Mouse (Mus musculus): ENCODE results near the gene Gm10775. TPM values are rescaled to one million over a fixed set of nuclear protein-coding genes. Genes with fewer than 3 reads are reported as not detected.

Gene Gm10775
- polyA plus RNA-seq, 1 experiment from 2014 or later, result not detected

DNA sequence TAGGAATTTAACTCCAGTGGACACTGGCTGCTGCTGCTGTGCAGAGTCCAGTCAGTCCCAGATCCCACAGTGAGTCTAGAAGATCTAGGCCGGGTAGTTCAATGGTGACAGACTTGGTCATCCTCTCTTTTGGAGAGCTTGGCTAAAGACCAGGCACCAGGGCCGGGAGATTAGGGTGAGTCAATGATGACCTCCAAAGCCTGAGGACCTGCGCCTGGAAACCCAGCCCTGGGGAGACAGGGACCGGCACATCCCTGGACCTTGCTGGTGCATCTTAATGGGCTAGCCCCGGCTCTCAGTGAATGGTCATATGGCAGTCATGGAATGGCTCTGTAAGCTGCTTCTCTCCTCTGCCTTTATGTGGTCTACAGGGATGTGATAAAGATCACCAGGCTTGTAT lies 2.7 kb downstream of the Gm10775 start:
- peaks cover 15% of the 10 kb centered on the region for H3K9me3 ChIP-seq (replicated peaks)
- no peak overlapping the region for H3K4me2 ChIP-seq
- WGBS (ENCODE audit: insufficient replicate concordance), result 85% methylated on average over 5 of the region's 5 CpGs

DNA sequence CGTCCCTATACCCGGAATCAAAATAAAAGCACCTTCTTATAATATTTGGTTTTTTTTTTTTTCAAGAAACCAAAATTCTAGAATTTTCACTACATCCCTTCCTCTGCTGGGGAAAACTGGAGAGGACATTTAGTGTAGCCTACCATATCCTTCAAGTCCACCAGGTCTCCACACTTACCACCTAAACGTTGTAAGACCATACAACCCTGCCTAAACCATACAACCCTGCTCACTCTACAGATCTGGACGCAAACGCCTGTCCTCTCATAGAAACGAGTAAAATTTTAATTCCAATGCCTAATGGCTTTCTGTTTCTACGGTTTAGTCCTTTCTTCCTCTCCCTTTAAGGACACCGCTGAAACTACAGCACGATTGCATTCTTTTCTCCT lies 18.6 kb downstream of the Gm10775 start:
- peak overlapping the region; percentile 86 for H3K27ac ChIP-seq (replicated peaks)
- H3K36me3 ChIP-seq (replicated peaks), result 0 out of 2 replicates have a peak, but pooled peaks cover 2% of the 10 kb centered on the region
- H3K4me2 ChIP-seq, result peak overlapping the region; percentile 75
- peaks cover 24% of the 10 kb centered on the region for H3K4me1 ChIP-seq (replicated peaks)
- 0 out of 2 replicates have a peak, but pooled peaks have one; percentile 8 for ATAC-seq (ENCODE audit: insufficient read depth)
- peak overlapping the region; percentile 78 for H3K9ac ChIP-seq
- 6% methylated on average over 9 of the region's 9 CpGs for WGBS (ENCODE audit: insufficient replicate concordance)
- H3K27me3 ChIP-seq, result no peaks in the 10 kb centered on the region
- no peaks in the 10 kb centered on the region for H3K9me3 ChIP-seq (replicated peaks)
- peak overlapping the region; percentile 71 for H3K4me3 ChIP-seq (replicated peaks)

More for the DNA sequence above, 2.7 kb downstream of the Gm10775 start:
- ATAC-seq (ENCODE audit: insufficient read depth), result no peak
- Histone ChIP-seq H3K9ac (no peak overlapping the region), H3K4me3 (replicated peaks) (no peak overlapping the region), H3K4me1 (replicated peaks) (no peaks in the 10 kb centered on the region), H3K27ac (replicated peaks) (no peak overlapping the region), H3K36me3 (replicated peaks) (peaks cover 3% of the 10 kb centered on the region; the same call in 1 of the 2 replicates), H3K27me3 (peaks cover 17% of the 10 kb centered on the region)

DNA sequence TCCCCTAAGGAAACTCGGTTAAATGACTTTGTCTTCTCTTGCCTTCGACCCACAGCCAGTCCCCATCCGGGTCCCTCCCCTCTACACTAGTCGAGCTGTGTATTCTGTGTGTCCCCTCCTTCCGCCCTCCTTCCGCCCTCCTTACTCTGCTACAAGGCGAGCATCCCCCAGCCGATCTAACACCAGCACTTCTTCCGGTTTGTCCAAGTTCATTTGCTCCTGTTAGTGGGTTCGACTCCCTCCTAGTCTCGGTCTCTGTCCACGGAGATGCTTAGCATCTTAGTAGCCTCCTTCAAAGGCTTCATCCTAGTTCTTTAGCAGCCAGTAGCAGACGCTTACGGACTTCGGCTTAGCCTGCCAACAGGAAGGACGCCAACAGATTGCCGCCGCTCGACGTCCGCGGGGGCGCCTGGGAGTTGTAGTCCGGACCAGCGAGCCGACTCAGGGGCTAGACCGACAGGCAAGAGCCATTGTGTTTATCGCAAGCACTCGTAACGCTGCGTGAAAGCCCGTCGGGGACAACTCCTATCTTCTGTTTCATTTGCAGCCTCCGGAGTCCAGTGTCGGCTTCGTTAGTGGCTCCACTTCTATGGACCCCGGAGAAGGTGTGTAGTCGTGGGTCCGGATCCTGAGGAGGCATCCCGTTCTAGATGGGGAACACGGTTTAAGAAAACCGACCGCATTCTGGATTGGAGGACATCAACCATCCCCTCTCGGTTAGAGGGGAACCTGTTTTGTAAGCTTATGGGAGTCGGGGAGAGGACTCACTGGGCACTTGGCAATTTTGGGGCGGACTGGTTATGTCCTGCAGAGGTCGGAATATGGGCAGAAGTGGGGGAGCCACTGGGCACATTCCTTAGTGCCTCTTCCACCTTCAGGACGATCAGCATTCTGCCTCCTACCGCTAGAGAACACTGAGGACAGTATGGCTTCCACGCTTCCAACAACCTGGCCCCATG lies 19.3 kb downstream of the Gm10775 start, which contains the start of gene Zfp369:
Zfp369 (plus strand) TSS at position 432 of the 959 bp plus-strand sequence.
- under 1% methylated on average over 50 of the region's 50 CpGs for WGBS (ENCODE audit: insufficient replicate concordance)
- ATAC-seq (ENCODE audit: insufficient read depth), result peak; percentile 98

DNA sequence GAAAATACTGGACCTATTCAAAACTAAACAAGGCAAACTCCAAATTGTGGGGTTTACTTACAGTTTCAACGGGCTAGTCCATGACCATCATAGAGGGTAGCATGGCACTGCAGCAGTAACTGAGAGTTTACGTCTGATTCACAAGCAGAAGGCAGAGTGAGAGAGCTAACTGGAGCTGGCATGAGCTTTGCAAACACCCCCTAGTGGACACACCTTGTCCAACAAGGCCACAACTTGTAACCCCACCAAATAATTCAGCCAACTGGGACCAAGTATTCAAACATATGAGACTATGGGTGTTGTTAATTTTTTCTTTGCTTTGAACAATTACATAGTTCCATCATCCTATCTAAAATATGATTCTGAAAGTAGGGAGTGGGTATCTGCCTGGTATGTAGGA lies 27.4 kb downstream of the Gm10775 start:
- 69% methylated on average over 2 of the region's 2 CpGs for WGBS (ENCODE audit: insufficient replicate concordance)
- Histone ChIP-seq H3K27me3 (no peaks in the 10 kb centered on the region), H3K4me2 (no peak overlapping the region), H3K27ac (replicated peaks) (no peak overlapping the region), H3K9ac (no peak overlapping the region), H3K4me1 (replicated peaks) (no peaks in the 10 kb centered on the region), H3K4me3 (replicated peaks) (no peak overlapping the region), H3K9me3 (replicated peaks) (no peaks in the 10 kb centered on the region), H3K36me3 (replicated peaks) (peaks cover 54% of the 10 kb centered on the region)
- ATAC-seq (ENCODE audit: insufficient read depth), result no peak

More for the DNA sequence above, 19.3 kb downstream of the Gm10775 start, which contains the start of gene Zfp369:
- Histone ChIP-seq H3K4me1 (replicated peaks) (peaks cover 24% of the 10 kb centered on the region), H3K9ac (peak within 1 kb of the TSS; percentile 78), H3K4me3 (replicated peaks) (peak within 1 kb of the TSS; percentile 71), H3K27ac (replicated peaks) (peak within 1 kb of the TSS; percentile 86), H3K9me3 (replicated peaks) (no peaks in the 10 kb centered on the region), H3K27me3 (no peaks in the 10 kb centered on the region), H3K4me2 (peak within 1 kb of the TSS; percentile 75), H3K36me3 (replicated peaks) (0 out of 2 replicates have a peak, but pooled peaks cover 2% of the 10 kb centered on the region)

DNA sequence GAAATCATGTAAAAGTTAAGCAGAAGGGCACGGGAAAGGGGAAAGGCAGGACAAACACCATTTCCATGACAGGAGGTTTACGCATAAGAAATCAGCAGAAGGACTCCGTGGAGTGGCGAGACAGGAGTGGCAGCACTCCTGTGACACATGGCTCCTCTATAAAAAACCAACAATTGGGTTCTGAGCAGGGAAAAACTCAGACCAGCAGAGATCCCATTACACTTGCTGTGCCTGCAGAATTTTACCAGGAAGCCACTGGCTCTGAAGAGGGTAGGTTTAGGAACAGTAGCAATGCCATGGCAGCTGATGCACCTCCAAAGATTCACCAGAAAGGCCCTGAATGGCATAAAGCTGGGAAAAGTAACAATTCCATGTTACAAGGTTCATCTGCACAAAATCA lies 37.0 kb downstream of the Gm10775 start:
- no peak for ATAC-seq (ENCODE audit: insufficient read depth)
- Histone ChIP-seq H3K4me2 (no peak overlapping the region), H3K9me3 (replicated peaks) (peaks cover 5% of the 10 kb centered on the region; the same call in 1 of the 2 replicates), H3K4me1 (replicated peaks) (no peaks in the 10 kb centered on the region), H3K9ac (no peak overlapping the region), H3K27me3 (no peaks in the 10 kb centered on the region), H3K4me3 (replicated peaks) (no peak overlapping the region), H3K36me3 (replicated peaks) (peaks cover 62% of the 10 kb centered on the region), H3K27ac (replicated peaks) (no peak overlapping the region)
- WGBS (ENCODE audit: insufficient replicate concordance), result 83% methylated on average over 4 of the region's 4 CpGs

Other genes starting within 250 kb of the Gm10775 start
- not detected in 2 replicates for gene Spata31d1c, start 226.5 kb upstream of the Gm10775 start, polyA plus RNA-seq (2015; fragmentation: Nextera tagmentation; extraction: Ambion mirVana)
- not detected in 2 replicates for gene Prss47, start 206.8 kb upstream of the Gm10775 start, polyA plus RNA-seq (2015; fragmentation: Nextera tagmentation; extraction: Ambion mirVana)
- 41.9 and 45.0 TPM in 2 replicates for gene Mfsd14b, start 146.6 kb upstream of the Gm10775 start, polyA plus RNA-seq (2015; fragmentation: Nextera tagmentation; extraction: Ambion mirVana)
- gene Olfr465-ps1, start 121.5 kb upstream of the Gm10775 start, polyA plus RNA-seq (2015; fragmentation: Nextera tagmentation; extraction: Ambion mirVana), result not detected in 2 replicates
- not detected in 2 replicates for gene Olfr466, start 109.3 kb upstream of the Gm10775 start, polyA plus RNA-seq (2015; fragmentation: Nextera tagmentation; extraction: Ambion mirVana)
- gene Nlrp4f, start 53.6 kb upstream of the Gm10775 start, polyA plus RNA-seq (2015; fragmentation: Nextera tagmentation; extraction: Ambion mirVana), result not detected in 2 replicates
- gene Zfp369, start 19.3 kb downstream of the Gm10775 start, polyA plus RNA-seq (2015; fragmentation: Nextera tagmentation; extraction: Ambion mirVana), result 3.2 and 3.4 TPM in 2 replicates